Mouse (Mus musculus) liver, embryonic 14.5 days (tissue): ENCODE results near the gene Gja10.

Experiments
- CTCF ChIP-seq: IDR thresholded peaks from 2 replicates; pipeline ENCODE4 v1.5.1; 2016; ENCODE audit warnings: antibody characterized with exemption, low read depth, control low read depth
- EP300 ChIP-seq: IDR thresholded peaks from 2 replicates; pipeline ENCODE4 v1.6.1; 2016; ENCODE audit warnings: antibody characterized with exemption, low read depth

DNA sequence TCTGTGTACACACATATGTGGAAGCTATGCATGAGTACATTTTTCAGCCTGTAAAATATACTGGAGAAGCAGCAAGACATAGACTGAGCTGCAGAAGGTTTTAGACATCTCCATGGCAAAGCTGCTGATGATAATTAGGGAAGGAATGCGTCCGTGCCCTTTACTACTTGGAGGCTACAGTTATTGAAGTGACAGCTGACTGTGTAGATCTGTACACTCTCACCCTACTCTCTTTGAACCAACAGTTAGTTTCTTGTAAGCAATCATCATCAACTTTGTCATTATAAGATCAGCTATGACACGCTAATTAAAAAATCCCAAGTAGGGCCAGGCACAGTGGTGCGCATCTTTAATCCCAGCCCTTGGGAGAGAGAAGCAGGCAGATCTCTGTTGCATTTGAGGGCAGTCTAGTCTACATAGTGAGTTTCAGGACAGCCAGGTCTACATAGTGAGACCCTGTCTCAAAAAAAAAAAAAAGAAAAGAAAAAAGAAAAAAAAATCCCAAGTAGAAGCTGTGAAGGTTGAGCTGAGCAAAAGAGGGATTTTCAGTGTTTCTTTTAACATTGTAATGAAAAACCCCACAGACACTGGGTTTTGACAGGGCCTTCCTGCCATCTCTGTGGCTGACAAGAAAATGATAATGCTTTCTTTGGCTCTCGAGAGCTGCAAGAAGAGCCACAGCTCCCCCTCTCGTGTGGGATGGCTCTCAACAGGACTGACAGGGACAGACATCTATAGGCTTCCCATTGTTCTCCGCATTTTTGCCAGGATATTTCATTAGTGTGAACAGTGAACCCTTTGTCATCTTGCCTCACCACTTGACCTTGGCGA lies 41.6 kb downstream of the Gja10 start:
- TF ChIP-seq CTCF (peak; percentile 32), EP300 (no peak)
